Mouse (Mus musculus): ENCODE measurements around the gene Rps17. TPM values are rescaled to one million over a fixed set of nuclear protein-coding genes. Genes with fewer than 3 reads are reported as not detected.

Gene Rps17
- total RNA-seq, 2 experiments from 2014 or later, result 1,953 to 2,431 TPM

DNA sequence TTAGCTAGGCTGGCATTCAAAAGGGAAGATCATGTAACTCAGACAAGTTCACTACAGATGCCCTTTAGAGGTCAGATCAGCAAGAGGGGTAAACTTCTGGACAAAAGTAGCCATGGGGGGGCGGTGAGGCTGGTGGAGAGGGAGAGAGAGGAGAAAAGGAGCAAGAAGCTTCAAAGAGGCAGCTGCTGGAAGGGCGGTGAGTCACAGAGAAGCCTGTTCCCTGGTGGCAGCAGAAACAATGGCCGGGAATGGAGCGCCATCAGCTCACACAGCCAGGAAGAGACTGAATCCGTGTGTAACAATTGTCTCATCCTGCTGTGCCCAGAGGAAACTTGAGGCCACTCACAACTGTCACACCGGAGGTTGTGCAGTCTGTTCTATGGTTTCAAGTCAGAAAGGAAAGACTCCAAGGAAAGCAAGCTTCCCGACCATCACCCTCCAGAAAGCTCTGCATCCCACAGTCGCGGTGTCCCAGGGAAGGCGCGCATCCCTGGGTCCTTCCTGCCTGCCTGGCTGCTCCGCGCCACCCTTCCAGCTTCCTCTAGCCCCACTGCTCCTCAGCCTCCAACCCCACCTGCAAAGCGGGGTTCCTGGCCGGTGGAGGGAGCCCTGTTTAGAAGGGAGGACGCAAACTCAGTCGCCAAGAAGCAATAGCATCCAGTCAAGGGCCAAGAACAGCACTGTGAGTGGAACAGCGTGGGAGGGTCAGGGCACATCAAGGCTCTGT is 9.2 kb downstream of the Rps17 start:
- ATAC-seq (ENCODE audit: poor library complexity, severe bottlenecking), result no peak

DNA sequence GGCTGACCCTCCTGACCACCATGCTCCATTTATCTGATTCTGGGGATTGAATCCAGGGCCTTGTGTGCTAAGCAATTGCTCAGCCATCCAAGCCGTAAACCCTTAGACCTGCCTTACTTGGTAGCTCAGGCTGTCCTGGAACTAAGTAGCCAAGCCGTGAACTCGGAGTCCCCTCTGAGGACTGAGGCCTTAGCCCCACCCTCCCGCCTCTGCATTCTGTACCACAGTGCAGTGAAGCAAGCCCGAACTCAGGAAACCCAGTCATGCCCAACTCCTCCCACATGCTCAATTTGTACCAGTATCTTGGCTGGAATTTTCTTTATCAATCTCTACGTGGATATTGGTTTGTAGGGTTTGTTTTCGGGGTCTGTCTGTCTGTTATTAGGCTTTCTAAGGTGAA is 13.2 kb downstream of the Rps17 start:
- ATAC-seq (ENCODE audit: poor library complexity, severe bottlenecking), result no peak

DNA sequence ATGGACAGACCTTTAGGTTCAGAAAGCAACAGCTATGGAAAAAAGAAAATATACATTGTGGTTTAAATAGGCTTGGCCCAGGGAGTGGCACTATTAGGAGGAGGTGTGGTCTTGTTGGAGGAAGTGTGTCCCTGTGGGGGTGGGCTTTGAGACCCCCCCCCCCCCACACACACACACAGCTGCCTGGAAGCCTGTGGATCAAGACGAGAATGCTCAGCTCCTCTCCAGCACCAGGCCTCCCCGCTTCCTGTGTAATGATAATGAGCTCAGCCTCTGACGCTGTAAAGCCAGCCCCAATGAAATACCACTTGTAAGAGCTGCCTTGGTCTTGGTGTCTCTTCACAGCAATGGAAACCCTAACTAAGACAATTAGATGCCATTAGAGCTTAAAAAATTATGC is 14.3 kb downstream of the Rps17 start:
- ATAC-seq (ENCODE audit: poor library complexity, severe bottlenecking), result no peak

DNA sequence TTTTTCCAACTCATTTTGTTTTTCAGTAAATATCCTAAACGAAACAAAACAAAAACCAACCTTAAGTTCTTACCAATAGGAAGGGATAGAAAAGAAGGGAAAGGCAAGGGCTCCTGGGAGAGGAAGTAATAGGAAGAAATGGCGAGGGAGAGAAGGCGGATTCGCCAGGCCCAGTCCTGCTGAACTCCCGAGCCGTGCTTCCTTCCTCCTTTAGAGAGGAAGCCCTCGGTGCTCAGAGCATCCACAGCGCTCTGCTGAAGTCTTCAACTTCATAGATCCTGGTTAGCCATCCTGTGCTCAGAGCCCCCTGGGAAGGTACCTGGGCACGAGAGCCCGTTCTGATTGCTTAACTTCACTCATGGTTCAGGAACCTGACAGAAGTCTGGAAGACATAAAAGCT is 17.4 kb downstream of the Rps17 start:
- peak; percentile 51 for ATAC-seq (ENCODE audit: poor library complexity, severe bottlenecking)

DNA sequence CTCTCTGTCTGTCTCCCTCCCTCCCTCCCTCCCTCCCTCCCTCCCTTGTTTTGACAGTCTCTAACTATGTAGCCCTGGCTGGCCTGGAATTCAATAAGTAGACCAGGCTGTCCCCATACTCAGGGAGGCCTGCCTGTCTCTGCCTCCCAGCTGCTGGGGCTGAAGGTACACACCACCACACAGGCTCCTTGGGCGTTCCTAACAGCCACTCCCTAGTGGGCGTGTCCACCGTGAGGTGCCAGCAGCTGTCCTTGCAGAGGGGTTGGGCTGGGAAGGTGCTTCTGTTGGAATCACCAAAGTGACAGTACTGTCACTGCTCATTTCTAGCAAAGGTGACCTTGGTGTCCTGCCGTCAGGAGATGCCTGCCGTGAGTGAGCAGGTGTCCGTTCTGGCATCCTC is 18.2 kb downstream of the Rps17 start:
- ATAC-seq (ENCODE audit: poor library complexity, severe bottlenecking), result no peak

DNA sequence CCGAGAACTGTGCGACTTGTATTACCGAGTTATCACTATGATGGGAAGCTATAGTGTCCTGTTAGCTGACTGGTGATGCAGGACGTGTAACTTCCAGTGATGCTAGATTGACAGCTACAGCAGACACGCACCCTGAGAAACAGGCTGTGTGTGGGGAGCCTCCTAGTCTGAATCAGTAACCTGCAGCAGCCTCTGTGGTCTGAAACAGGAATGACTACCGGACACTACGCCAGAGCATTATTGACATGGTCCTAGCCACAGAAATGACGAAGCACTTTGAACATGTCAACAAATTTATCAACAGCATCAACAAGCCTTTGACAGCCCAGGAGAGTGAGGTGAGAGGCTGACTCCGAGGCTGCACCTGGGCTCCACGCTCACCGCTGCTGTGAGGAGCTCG is 19.0 kb downstream of the Rps17 start:
- ATAC-seq (ENCODE audit: poor library complexity, severe bottlenecking), result no peak

DNA sequence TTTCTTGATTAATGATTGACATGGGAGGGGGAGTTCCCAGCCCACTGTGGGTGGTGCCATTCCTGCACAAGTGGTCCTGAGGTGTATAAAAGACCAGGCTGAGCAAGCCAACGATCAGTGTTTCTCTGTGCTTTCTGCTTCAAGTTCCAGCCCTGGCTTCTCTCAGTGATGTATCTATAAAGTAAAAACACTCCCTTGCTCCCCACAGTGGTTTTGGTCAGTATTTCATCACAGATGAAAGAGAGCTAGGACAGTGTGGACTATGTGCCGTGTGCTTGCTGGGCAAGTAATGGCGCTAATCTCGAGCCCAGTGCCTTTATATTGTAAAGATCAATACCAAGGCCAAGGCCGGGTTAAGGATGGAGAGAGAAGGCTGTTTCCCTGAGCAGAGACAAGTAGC is 23.3 kb downstream of the Rps17 start:
- ATAC-seq (ENCODE audit: poor library complexity, severe bottlenecking), result no peak

DNA sequence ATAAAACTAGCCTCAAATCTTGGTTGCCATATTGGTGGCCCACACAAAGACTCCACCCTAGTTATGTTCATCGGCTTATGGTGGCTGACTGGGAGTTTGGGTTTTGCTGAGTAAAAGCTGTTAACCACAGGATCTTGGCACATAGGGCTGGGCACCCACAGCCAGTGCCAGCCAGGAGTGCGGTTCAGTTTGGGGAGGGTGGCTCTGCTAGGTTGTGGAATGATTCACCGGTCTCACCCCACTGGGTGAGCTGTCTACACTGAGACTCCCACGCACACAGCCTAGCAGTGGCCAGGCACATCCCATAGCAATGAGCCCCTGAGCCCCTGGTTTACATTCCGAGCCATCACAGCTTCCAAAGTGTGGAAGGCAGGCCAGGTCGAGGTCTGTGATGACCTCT is 25.3 kb downstream of the Rps17 start:
- ATAC-seq (ENCODE audit: poor library complexity, severe bottlenecking), result peak; percentile 83

DNA sequence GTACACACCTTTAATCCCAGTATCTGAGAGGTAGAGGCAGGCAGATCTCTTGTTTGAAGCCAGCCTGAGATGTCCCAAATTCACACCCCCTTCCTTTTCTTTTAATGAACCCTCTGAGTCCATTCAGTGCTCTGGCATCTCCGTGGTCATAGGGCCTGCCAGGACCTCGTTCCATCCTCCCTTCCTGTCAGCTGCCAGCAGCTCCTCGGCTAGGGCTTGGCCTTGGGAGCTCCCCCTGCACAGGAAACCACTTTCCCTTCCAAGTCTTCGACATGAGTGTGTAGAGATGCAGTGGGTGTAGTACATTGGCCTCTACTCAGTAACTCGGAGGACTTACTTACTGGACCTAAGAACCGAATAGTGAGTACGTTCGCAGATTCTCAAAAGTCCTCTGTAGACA is 29.5 kb downstream of the Rps17 start:
- ATAC-seq (ENCODE audit: poor library complexity, severe bottlenecking), result no peak

DNA sequence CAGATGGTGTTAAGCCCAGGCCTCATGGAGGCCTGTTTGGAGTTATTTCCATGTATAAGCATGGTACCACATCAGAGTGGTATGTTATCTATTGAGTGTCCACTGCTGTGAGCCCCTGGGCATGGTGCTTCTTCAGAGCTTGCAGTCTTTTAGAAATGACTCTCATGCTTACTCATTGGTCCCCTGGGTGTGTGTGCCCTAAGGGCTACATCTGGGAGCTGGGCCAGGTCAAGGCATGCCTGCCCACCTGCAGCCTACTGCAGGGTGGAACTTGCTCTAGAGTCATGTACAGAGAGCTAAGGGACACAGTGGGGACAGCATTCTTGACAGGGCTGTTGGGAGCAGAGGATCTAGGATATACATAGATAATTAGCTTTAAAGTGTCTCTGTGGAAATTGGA is 33.5 kb downstream of the Rps17 start:
- no peak for ATAC-seq (ENCODE audit: poor library complexity, severe bottlenecking)

DNA sequence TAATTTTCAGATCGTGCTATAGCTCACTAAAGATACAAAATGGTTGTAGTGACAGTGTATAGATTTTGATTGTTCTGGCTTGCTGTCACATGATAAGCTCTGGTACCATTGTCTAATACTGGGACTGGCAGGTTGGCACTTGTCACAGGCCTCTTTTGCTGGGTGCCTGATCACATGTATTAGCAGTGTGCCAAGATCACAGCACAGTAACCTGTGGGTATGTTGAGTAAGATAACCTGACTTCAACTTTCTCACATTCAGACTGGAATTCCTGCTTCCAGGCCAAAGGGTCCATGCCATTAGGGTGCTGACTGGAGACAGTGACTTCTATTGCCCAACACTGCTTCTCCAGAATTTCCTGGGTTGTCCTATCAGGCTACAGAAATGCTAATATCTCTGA is 33.9 kb downstream of the Rps17 start:
- no peak for ATAC-seq (ENCODE audit: poor library complexity, severe bottlenecking)

DNA sequence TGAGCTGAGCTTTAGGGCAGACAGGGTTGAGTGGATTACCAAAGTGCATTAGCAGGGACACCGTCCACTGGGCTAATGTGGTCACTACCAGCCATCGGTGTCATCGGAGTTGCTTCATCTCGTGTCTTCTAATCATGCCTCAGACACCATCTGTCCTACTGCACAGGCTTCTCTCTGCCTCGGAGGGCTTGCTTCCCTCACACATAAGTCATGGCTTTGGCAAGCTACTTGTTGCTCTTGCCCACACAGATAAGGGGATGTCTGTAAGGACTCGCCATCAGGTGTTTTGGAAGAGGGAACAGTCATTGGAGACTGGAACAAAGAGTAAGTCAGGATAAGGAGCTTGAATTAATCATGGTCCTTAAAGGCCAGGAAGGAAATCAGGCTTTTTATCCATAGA is 35.8 kb downstream of the Rps17 start:
- no peak for ATAC-seq (ENCODE audit: poor library complexity, severe bottlenecking)

DNA sequence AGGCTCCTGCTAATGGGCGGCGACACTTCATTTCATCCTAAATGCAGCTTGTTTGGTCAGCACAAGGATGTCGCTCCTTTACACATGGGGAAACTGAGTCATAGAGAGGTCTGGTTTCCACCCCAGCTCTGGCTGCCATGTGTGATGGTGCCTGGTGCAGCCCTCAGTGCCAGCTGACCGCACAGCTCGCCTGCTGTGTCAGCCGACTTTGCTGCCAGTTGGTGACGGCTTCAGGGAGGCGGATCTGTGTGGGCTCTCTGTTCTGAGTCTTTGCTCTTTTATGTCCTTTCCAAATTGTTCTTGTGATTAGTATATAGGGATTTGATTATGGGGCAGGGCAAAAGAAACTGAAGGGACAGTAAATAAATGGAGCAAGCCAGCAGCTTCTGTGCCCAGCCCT is 37.3 kb downstream of the Rps17 start:
- ATAC-seq (ENCODE audit: poor library complexity, severe bottlenecking), result peak; percentile 25; the same call in 1 of the 2 replicates

DNA sequence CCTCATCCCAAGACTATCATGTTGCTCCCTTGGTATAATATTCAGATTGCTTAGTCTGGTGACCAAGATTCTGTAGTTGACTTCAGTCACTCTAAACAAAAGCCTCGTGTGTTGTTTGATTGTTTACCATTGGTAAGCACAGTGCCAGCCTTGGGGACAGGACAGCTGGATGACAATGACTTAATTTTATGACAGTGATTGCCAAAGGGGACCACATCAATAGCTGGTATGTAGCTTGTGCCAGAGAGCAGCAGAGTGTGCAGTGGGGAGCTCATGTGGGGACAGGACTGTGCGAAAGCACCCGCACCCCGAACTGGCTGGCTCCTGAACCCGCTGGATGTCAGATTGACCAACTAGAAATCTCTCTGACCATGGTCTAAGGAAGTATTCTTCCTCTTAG is 40.4 kb downstream of the Rps17 start:
- no peak for ATAC-seq (ENCODE audit: poor library complexity, severe bottlenecking)

DNA sequence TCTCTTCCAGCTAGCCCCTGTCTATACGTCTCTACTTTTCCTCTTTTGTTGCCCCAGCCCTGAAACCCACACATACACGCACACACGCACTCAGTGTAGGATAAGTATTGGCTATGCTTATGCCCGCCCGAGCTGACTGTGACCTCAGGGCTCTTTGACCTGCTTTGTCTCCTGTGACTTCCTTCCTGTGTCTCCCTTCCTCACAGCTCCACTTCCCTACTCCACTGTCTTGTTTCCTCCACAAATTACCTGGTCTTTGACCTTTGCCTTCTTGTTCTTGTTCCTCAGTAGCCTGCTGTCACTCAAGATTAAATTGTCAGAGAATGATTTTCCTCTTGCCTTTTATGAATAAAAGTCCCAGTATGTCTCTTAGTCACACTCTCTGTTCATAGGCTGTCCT is 41.0 kb downstream of the Rps17 start:
- ATAC-seq (ENCODE audit: poor library complexity, severe bottlenecking), result no peak

DNA sequence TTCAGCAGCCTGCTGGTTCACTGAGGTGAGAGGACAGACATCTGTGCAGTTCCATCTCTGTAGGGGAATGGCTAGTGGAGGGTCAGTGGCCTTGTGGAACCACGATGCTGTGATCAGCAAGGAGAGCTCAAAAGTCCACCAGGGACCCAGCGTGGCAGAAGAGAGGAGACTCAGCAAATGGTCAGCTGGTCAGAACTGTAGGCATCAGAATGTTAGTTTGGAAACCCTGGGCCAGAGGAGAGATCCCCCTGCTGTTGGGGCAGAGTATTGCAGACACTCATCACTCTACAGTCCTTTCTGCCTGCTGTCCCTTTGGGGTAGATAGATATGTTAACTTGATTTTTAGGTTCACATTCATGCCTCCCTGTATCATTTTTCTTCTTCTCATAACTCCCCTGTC is 41.4 kb downstream of the Rps17 start:
- ATAC-seq (ENCODE audit: poor library complexity, severe bottlenecking), result 0 out of 2 replicates have a peak, but pooled peaks have one; percentile 47

DNA sequence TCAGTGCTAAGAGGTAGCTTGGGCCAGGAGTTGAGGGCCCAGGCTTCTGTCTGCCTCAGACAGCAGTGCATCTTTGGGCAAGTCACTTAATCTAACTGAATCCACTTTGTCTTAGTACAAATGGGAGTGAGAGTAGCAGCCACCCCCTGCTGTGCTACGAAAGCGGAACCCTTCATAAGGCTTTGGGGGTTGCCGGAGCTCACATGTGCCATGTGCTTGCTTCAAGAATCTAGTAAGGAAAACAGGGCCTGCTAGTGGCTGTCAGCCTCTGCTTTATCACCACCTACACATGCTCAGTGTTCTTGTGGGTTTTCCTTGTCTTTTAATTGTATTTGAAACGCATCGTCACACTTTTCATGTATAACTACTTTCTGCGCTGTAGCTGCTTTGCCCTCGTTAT is 43.7 kb downstream of the Rps17 start:
- ATAC-seq (ENCODE audit: poor library complexity, severe bottlenecking), result no peak

DNA sequence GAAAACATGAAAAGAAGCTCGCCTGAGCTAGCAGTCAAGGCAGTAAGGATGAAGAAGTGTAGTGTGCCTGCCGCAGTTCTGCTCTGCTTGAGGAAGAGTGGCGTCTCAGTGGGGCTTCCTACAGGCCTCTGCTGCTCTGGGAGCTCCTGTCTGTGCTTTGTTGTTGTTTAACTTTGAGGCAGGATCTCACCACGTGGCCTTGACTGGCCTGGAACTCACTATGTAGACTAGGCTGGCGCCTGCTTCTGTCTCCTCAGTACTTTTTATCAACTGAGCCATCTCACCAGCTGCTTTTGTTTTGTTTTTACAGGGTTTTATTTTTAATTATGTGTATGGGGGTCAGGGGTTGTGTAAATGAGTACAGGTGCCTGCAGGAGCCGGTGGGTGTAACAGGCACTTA is 46.8 kb downstream of the Rps17 start:
- no peak for ATAC-seq (ENCODE audit: poor library complexity, severe bottlenecking)

DNA sequence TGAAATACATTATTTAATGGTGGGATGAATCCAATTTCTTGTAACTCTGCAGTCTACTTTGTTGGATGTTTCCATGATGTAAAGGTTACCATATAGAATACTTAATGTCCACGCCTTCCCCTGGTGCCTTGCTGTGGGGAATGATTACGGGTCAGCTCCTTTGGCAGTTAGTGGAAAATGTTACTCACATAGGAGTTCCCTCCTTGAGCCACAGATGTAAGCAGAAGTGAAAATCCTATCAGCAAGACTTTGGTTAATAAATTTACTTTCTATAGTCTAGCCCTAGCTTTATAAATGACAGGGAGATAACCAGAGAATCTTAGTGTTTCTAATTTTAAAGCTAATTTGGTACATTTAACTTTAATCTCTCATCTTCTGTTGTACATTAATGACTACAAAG is 49.9 kb downstream of the Rps17 start:
- peak; percentile 62 for ATAC-seq (ENCODE audit: poor library complexity, severe bottlenecking)
